Mouse (Mus musculus) kidney, postnatal 0 days (tissue): ENCODE measurements around the gene Gabbr1. TPM values are rescaled to one million over a fixed set of nuclear protein-coding genes. Genes with fewer than 3 reads are reported as not detected.

ENCODE experiments used
- ATAC-seq: fragments of 200-750 bp; cut with Nextera tagmentation; replicated peaks from 2 replicates; pipeline ENCODE4 v1.8.0; 2017; ENCODE audit warnings: low read depth, moderate number of reproducible peaks, moderate TSS enrichment, moderate library complexity; ENCODE audit not compliant: low FRiP score
- DNase-seq: peaks from one replicate; pipeline ENCODE4 v3.0.0-alpha.2; 2016; ENCODE audit warnings: low spot score
- H3K27ac ChIP-seq: fragments of 300-500 bp; sonication (generic); 2 replicates; pipeline ENCODE4 v1.5.1; 2014; ENCODE audit warnings: mild to moderate bottlenecking
- H3K27me3 ChIP-seq: fragments of 300-500 bp; sonication (generic); 2 replicates; pipeline ENCODE4 v1.6.1; 2014; ENCODE audit warnings: low read length, mixed read lengths; ENCODE audit not compliant: insufficient read depth
- H3K36me3 ChIP-seq: fragments of 300-500 bp; sonication (generic); 2 replicates; pipeline ENCODE4 v1.6.1; 2014; ENCODE audit warnings: low read length, mixed read lengths; ENCODE audit not compliant: insufficient read depth
- H3K4me1 ChIP-seq: fragments of 300-500 bp; sonication (generic); replicated peaks from 2 replicates; pipeline ENCODE4 v1.6.1; 2014; ENCODE audit warnings: antibody characterized with exemption, low read length, mixed read lengths; ENCODE audit not compliant: insufficient read depth
- H3K4me2 ChIP-seq: fragments of 300-500 bp; sonication (generic); 2 replicates; pipeline ENCODE4 v1.6.1; 2014; ENCODE audit warnings: mild to moderate bottlenecking, low read length, moderate library complexity, mixed read lengths
- H3K4me3 ChIP-seq: fragments of 300-500 bp; sonication (generic); replicated peaks from 2 replicates; pipeline ENCODE4 v1.5.1; 2014; ENCODE audit warnings: low read depth, low read length
- H3K9ac ChIP-seq: fragments of 300-500 bp; sonication (generic); 2 replicates; pipeline ENCODE4 v1.6.1; 2014; ENCODE audit warnings: low read depth, low read length
- H3K9me3 ChIP-seq: fragments of 300-500 bp; sonication (generic); replicated peaks from 2 replicates; pipeline ENCODE4 v1.6.1; 2016; ENCODE audit warnings: low read length, inconsistent platforms, mixed read lengths
- CTCF ChIP-seq: IDR thresholded peaks from 2 replicates; pipeline ENCODE4 v1.5.1; 2016; ENCODE audit warnings: antibody characterized with exemption, low read depth, mild to moderate bottlenecking, moderate library complexity
- WGBS: fragments of 180-500 bp; shearing (Covaris S2); extraction: QIAGEN DNeasy Blood & Tissue Kit; methylation state at CpG from one replicate; pipeline ENCODE4 v1.1.7; 2014; 5-methylcytosine and 5-hydroxymethylcytosine counted together
- polyA plus RNA-seq: library from polyadenylated mRNA; unstranded; fragments of >200 nt; fragmentation: Nextera tagmentation; extraction: Ambion mirVana; gene quantifications from 2 replicates; pipeline ENCODE4 v1.2.1, GENCODE M21; 2015

Gene Gabbr1
- polyA plus RNA-seq, 1 experiment from 2014 or later, result 6.1 TPM

- no peak for DNase-seq
- Histone ChIP-seq H3K27ac (no peak overlapping the region), H3K36me3 (peaks cover 50% of the 10 kb centered on the region), H3K27me3 (no peaks in the 10 kb centered on the region), H3K9ac (no peak overlapping the region), H3K4me3 (no peak overlapping the region), H3K4me2 (no peak overlapping the region), H3K4me1 (no peaks in the 10 kb centered on the region), H3K9me3 (no peaks in the 10 kb centered on the region)
- WGBS, result 85% methylated on average over 8 of the region's 8 CpGs
- ATAC-seq, result no peak
- TF ChIP-seq CTCF, result no peak
Observed at GRCm38 (mm10) chr17:37070121-37070520, 24.4 kb downstream of the Gabbr1 start.

GRCm38 (mm10) chr17:37072080-37072729, 26.4 kb downstream of the Gabbr1 start:
- Histone ChIP-seq H3K4me3 (no peak overlapping the region), H3K4me2 (no peak overlapping the region), H3K9ac (no peak overlapping the region), H3K36me3 (peaks cover 36% of the 10 kb centered on the region), H3K4me1 (no peaks in the 10 kb centered on the region), H3K9me3 (no peaks in the 10 kb centered on the region), H3K27me3 (no peaks in the 10 kb centered on the region), H3K27ac (no peak overlapping the region)
- no peak for ATAC-seq
- DNase-seq, result no peak
- 80% methylated on average over 12 of the region's 12 CpGs for WGBS
- TF ChIP-seq CTCF, result no peak

- H3K4me3 ChIP-seq, result no peak overlapping the region
- no peaks in the 10 kb centered on the region for H3K27me3 ChIP-seq
- no peaks in the 10 kb centered on the region for H3K9me3 ChIP-seq
- no peak overlapping the region for H3K27ac ChIP-seq
- H3K4me2 ChIP-seq, result no peak overlapping the region
- no peak for TF ChIP-seq CTCF
- no peaks in the 10 kb centered on the region for H3K4me1 ChIP-seq
- peaks cover 31% of the 10 kb centered on the region for H3K36me3 ChIP-seq
- DNase-seq, result no peak
- whole genome bisulfite sequencing, result 61% methylated on average over 11 of the region's 11 CpGs
- H3K9ac ChIP-seq, result no peak overlapping the region
- ATAC-seq, result no peak
Observed at GRCm38 (mm10) chr17:37072730-37073276, 27.0 kb downstream of the Gabbr1 start.

GRCm38 (mm10) chr17:37075181-37075580, 29.4 kb downstream of the Gabbr1 start:
- Histone ChIP-seq H3K4me3 (no peak overlapping the region), H3K4me2 (no peak overlapping the region), H3K4me1 (no peaks in the 10 kb centered on the region), H3K27me3 (no peaks in the 10 kb centered on the region), H3K36me3 (peaks cover 20% of the 10 kb centered on the region), H3K9me3 (no peaks in the 10 kb centered on the region), H3K9ac (no peak overlapping the region), H3K27ac (no peak overlapping the region)
- 86% methylated on average over 6 of the region's 6 CpGs for WGBS
- no peak for DNase-seq
- no peak for ATAC-seq
- no peak for TF ChIP-seq CTCF

- TF ChIP-seq CTCF, result no peak
- Histone ChIP-seq H3K9ac (no peak overlapping the region), H3K36me3 (peaks cover 18% of the 10 kb centered on the region; the same call in 1 of the 2 replicates), H3K9me3 (no peaks in the 10 kb centered on the region), H3K4me1 (no peaks in the 10 kb centered on the region), H3K27me3 (no peaks in the 10 kb centered on the region), H3K27ac (no peak overlapping the region), H3K4me2 (no peak overlapping the region), H3K4me3 (no peak overlapping the region)
- DNase-seq, result no peak
- no peak for ATAC-seq
- WGBS, result 91% methylated on average over 2 of the region's 2 CpGs
Observed at GRCm38 (mm10) chr17:37075766-37076165, 30.0 kb downstream of the Gabbr1 start.

- 30% methylated on average over 1 of the region's 1 CpGs for WGBS
Observed at GRCm38 (mm10) chr17:37078193-37078592, 32.4 kb downstream of the Gabbr1 start.

More at GRCm38 (mm10) chr17:37078193-37078592, 32.4 kb downstream of the Gabbr1 start:
- H3K4me2 ChIP-seq, result no peak overlapping the region
- ATAC-seq (no peak), DNase-seq (no peak)
- H3K4me3 ChIP-seq, result no peak overlapping the region
- H3K27ac ChIP-seq, result no peak overlapping the region
- no peaks in the 10 kb centered on the region for H3K9me3 ChIP-seq
- no peak for TF ChIP-seq CTCF
- H3K4me1 ChIP-seq, result no peaks in the 10 kb centered on the region
- H3K9ac ChIP-seq, result no peak overlapping the region
- no peaks in the 10 kb centered on the region for H3K27me3 ChIP-seq
- H3K36me3 ChIP-seq, result no peaks in the 10 kb centered on the region
